Mouse (Mus musculus) midbrain, embryonic 15.5 days (tissue): ENCODE data around the gene Rgs11. TPM values are rescaled to one million over a fixed set of nuclear protein-coding genes. Genes with fewer than 3 reads are reported as not detected.

Experiments used
- ATAC-seq: fragments of 200-750 bp; cut with Nextera tagmentation; replicated peaks from 2 replicates; pipeline ENCODE4 v1.8.0; 2017; ENCODE audit warnings: moderate TSS enrichment
- H3K27ac ChIP-seq: fragments of 300-500 bp; sonication (generic); 2 replicates; pipeline ENCODE4 v1.5.1; 2015; ENCODE audit warnings: mild to moderate bottlenecking, inconsistent platforms
- H3K27me3 ChIP-seq: fragments of 300-500 bp; sonication (generic); replicated peaks from 2 replicates; pipeline ENCODE4 v1.6.1; 2015; ENCODE audit warnings: inconsistent platforms
- H3K36me3 ChIP-seq: fragments of 300-500 bp; sonication (generic); replicated peaks from 2 replicates; pipeline ENCODE4 v1.6.1; 2015; ENCODE audit warnings: inconsistent platforms
- H3K4me1 ChIP-seq: fragments of 300-500 bp; sonication (generic); 2 replicates; pipeline ENCODE4 v1.6.1; 2015; ENCODE audit warnings: inconsistent platforms
- H3K4me2 ChIP-seq: fragments of 300-500 bp; sonication (generic); 2 replicates; pipeline ENCODE4 v1.6.1; 2015; ENCODE audit warnings: inconsistent platforms, mild to moderate bottlenecking, moderate library complexity
- H3K4me3 ChIP-seq: fragments of 300-500 bp; sonication (generic); 2 replicates; pipeline ENCODE4 v1.5.1; 2015; ENCODE audit warnings: mild to moderate bottlenecking, inconsistent platforms
- H3K9ac ChIP-seq: fragments of 300-500 bp; sonication (generic); 2 replicates; pipeline ENCODE4 v1.6.1; 2015; ENCODE audit warnings: mild to moderate bottlenecking, inconsistent platforms
- H3K9me3 ChIP-seq: fragments of 300-500 bp; sonication (generic); 2 replicates; pipeline ENCODE4 v1.6.1; 2016; ENCODE audit warnings: inconsistent platforms
- WGBS: fragments of 180-500 bp; shearing (Covaris S2); methylation state at CpG from one replicate; pipeline ENCODE4 v1.1.7; 2015; ENCODE audit warnings: mixed read lengths; 5-methylcytosine and 5-hydroxymethylcytosine counted together
- polyA plus RNA-seq: library from polyadenylated mRNA; unstranded; fragments of >200 nt; fragmentation: Nextera tagmentation; extraction: Ambion mirVana; gene quantifications from 2 replicates; pipeline ENCODE4 v1.2.1, GENCODE M21; 2015

The Rgs11 gene
- polyA plus RNA-seq, 1 experiment from 2014 or later = 7.6 TPM

- no peak for ATAC-seq
- 0 out of 2 replicates have a peak overlapping the region, but pooled peaks have one; percentile 12 for H3K27ac ChIP-seq
- H3K9ac ChIP-seq = no peak overlapping the region
Measured at GRCm38 (mm10) chr17:26235077-26235815, 32.5 kb downstream of the Rgs11 start.

GRCm38 (mm10) chr17:26237667-26238066, 34.9 kb downstream of the Rgs11 start:
- peaks cover 7% of the 10 kb centered on the region for H3K4me1 ChIP-seq
- no peak overlapping the region for H3K9ac ChIP-seq
- no peak for ATAC-seq
- H3K4me3 ChIP-seq = no peak overlapping the region
- no peaks in the 10 kb centered on the region for H3K9me3 ChIP-seq
- no peak overlapping the region for H3K27ac ChIP-seq
- no peaks in the 10 kb centered on the region for H3K27me3 ChIP-seq
- WGBS = 84% methylated on average over 10 of the region's 10 CpGs
- no peaks in the 10 kb centered on the region for H3K36me3 ChIP-seq
- H3K4me2 ChIP-seq = no peak overlapping the region

More at GRCm38 (mm10) chr17:26235077-26235815, 32.5 kb downstream of the Rgs11 start:
- no peaks in the 10 kb centered on the region for H3K9me3 ChIP-seq
- no peak overlapping the region for H3K4me3 ChIP-seq
- H3K27me3 ChIP-seq = no peaks in the 10 kb centered on the region
- peaks cover 5% of the 10 kb centered on the region; the same call in 1 of the 2 replicates for H3K4me1 ChIP-seq
- WGBS = 62% methylated on average over 13 of the region's 13 CpGs
- no peak overlapping the region for H3K4me2 ChIP-seq
- H3K36me3 ChIP-seq = no peaks in the 10 kb centered on the region

GRCm38 (mm10) chr17:26239551-26239950, 36.8 kb downstream of the Rgs11 start:
- no peak for ATAC-seq
- Histone ChIP-seq H3K9me3 (no peaks in the 10 kb centered on the region), H3K4me2 (no peak overlapping the region), H3K4me3 (no peak overlapping the region), H3K36me3 (no peaks in the 10 kb centered on the region), H3K27ac (no peak overlapping the region), H3K9ac (no peak overlapping the region), H3K27me3 (no peaks in the 10 kb centered on the region), H3K4me1 (peaks cover 14% of the 10 kb centered on the region)
- 62% methylated on average over 2 of the region's 2 CpGs for WGBS

GRCm38 (mm10) chr17:26240120-26240790, 37.5 kb downstream of the Rgs11 start:
- no peak for ATAC-seq
- H3K27ac ChIP-seq = no peak overlapping the region
- 83% methylated on average over 6 of the region's 6 CpGs for WGBS

GRCm38 (mm10) chr17:26240990-26241389, 38.2 kb downstream of the Rgs11 start:
- Histone ChIP-seq H3K36me3 (no peaks in the 10 kb centered on the region), H3K4me2 (no peak overlapping the region), H3K4me1 (peaks cover 11% of the 10 kb centered on the region), H3K9me3 (no peaks in the 10 kb centered on the region), H3K4me3 (no peak overlapping the region), H3K9ac (no peak overlapping the region), H3K27ac (no peak overlapping the region), H3K27me3 (no peaks in the 10 kb centered on the region)
- no peak for ATAC-seq
- 82% methylated on average over 6 of the region's 6 CpGs for WGBS

More at GRCm38 (mm10) chr17:26240120-26240790, 37.5 kb downstream of the Rgs11 start:
- Histone ChIP-seq H3K4me3 (no peak overlapping the region), H3K36me3 (no peaks in the 10 kb centered on the region), H3K27me3 (no peaks in the 10 kb centered on the region), H3K9me3 (no peaks in the 10 kb centered on the region), H3K4me1 (peaks cover 16% of the 10 kb centered on the region), H3K4me2 (no peak overlapping the region), H3K9ac (no peak overlapping the region)

GRCm38 (mm10) chr17:26243471-26244100, 40.8 kb downstream of the Rgs11 start:
- WGBS = under 1% methylated on average over 32 of the region's 32 CpGs
- H3K27ac ChIP-seq = peak overlapping the region; percentile 83
- H3K4me1 ChIP-seq = peaks cover 11% of the 10 kb centered on the region
- peak overlapping the region; percentile 75 for H3K9ac ChIP-seq
- H3K9me3 ChIP-seq = no peaks in the 10 kb centered on the region
- H3K4me2 ChIP-seq = peak overlapping the region; percentile 77
- peak; percentile 87 for ATAC-seq
- H3K4me3 ChIP-seq = peak overlapping the region; percentile 77
- no peaks in the 10 kb centered on the region for H3K27me3 ChIP-seq
- H3K36me3 ChIP-seq = no peaks in the 10 kb centered on the region

DNA sequence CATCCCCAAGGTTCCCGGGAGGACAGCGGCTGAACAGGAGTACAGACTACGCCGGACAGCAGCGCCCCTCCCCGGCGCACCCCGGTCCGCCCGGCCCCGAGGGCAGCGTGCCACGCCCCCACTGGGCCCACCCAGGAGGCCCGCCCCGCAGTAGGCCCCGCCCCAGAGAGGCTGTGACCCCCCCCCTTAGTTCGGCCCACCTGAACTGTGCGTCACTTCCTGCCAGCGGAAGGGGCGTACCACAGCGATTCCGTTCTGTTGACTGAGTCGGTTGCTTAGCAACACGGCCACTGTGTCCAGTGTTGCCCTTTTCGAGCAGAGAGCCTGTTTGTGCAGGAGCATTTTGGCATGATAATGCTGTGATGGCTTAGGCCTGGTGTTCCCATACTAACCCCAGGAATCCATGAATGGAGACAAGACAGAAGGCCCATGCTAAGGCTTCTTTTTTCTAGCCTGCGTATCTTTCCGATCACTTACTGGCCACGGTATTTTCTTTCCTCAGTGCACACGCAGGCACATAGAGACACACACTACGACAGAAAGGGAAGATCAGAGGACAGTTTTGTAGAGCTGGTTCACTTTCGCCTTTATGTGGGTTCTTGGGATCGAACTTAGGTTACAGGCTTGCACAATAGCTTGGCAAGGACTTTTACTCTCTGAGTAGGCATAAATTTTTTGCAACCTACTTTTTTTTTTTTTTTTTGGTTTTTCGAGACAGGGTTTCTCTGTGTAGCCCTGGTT, 41.5 kb downstream of the Rgs11 start, which contains the start of gene Fam234a:
Gene Fam234a (minus strand): TSS at position 142 of the 741 bp plus-strand sequence.
- no peaks in the 10 kb centered on the region for H3K27me3 ChIP-seq
- H3K9ac ChIP-seq = peak within 1 kb of the TSS; percentile 75
- no peaks in the 10 kb centered on the region for H3K36me3 ChIP-seq
- 10% methylated on average over 23 of the region's 33 CpGs for WGBS
- peak within 1 kb of the TSS; percentile 83 for H3K27ac ChIP-seq
- H3K4me3 ChIP-seq = peak within 1 kb of the TSS; percentile 77
- no peaks in the 10 kb centered on the region for H3K9me3 ChIP-seq
- peak within 1 kb of the TSS; percentile 77 for H3K4me2 ChIP-seq
- ATAC-seq = peak; percentile 98
- H3K4me1 ChIP-seq = peaks cover 11% of the 10 kb centered on the region

GRCm38 (mm10) chr17:26251886-26252538, 49.3 kb downstream of the Rgs11 start:
- Histone ChIP-seq H3K4me2 (peak overlapping the region; percentile 76), H3K27ac (peak overlapping the region; percentile 99), H3K27me3 (no peaks in the 10 kb centered on the region), H3K9ac (no peak overlapping the region; the same call in 1 of the 2 replicates), H3K9me3 (no peaks in the 10 kb centered on the region), H3K4me1 (peaks cover 11% of the 10 kb centered on the region), H3K36me3 (peaks cover 4% of the 10 kb centered on the region), H3K4me3 (peak overlapping the region; percentile 99)
- 49% methylated on average over 4 of the region's 4 CpGs for WGBS
- no peak for ATAC-seq

GRCm38 (mm10) chr17:26252539-26253251, 49.9 kb downstream of the Rgs11 start, which contains the start of gene Luc7l:
Gene Luc7l (plus strand): TSS chr17:26252896.
- peaks cover 10% of the 10 kb centered on the region for H3K36me3 ChIP-seq
- H3K27me3 ChIP-seq = no peaks in the 10 kb centered on the region
- H3K9me3 ChIP-seq = no peaks in the 10 kb centered on the region
- peak within 1 kb of the TSS; percentile 99 for H3K27ac ChIP-seq
- under 1% methylated on average over 43 of the region's 43 CpGs for WGBS
- H3K4me2 ChIP-seq = peak within 1 kb of the TSS; percentile 76
- peak within 1 kb of the TSS; percentile 99 for H3K9ac ChIP-seq
- H3K4me1 ChIP-seq = peaks cover 11% of the 10 kb centered on the region
- peak within 1 kb of the TSS; percentile 99 for H3K4me3 ChIP-seq
- peak; percentile 96 for ATAC-seq

DNA sequence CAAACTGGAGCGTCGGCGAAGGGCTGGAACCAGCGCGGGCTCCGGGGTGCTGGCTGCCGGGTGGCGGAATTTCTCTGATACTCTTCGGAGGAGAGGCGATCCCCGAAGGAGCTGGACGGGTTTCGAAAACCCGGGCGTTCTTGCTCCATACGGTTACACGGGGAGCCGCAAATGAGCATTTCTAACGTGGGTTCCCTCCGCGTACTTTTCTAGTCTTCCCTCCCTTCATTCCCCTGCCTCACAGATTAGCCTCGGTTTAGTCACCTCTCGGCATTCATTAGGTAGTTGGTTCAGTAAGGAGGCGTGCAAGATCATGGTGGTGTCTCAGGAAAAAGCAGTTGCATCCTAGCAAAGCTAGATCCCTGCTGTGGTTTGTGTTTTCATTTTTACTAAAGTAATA, 50.6 kb downstream of the Rgs11 start:
- peak overlapping the region; percentile 99 for H3K9ac ChIP-seq
- H3K27me3 ChIP-seq = no peaks in the 10 kb centered on the region
- H3K4me3 ChIP-seq = peak overlapping the region; percentile 99
- peaks cover 11% of the 10 kb centered on the region for H3K4me1 ChIP-seq
- H3K36me3 ChIP-seq = peaks cover 17% of the 10 kb centered on the region
- peak overlapping the region; percentile 99 for H3K27ac ChIP-seq
- peak overlapping the region; percentile 76 for H3K4me2 ChIP-seq
- WGBS = under 1% methylated on average over 24 of the region's 24 CpGs
- no peaks in the 10 kb centered on the region for H3K9me3 ChIP-seq
- 0 out of 2 replicates have a peak, but pooled peaks have one; percentile 30 for ATAC-seq

DNA sequence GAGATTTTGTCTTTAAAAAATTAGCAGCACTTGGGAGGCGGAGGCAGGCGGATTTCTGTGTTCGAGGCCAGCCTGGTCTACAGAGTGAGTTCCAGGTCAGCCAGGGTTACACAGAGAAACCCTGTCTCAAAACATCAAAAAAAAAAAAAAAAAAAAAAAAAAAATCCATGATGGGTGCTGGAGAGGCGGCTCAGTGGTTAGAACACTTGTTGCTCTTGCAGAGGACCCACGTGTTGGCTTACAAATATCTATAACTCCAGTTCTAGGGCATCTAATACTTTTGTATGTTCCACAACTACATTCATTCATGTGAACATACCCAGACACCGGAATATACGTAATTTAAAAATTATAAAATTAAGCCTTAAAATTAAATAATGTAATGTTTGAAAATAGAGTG, 52.6 kb downstream of the Rgs11 start:
- 96% methylated on average over 7 of the region's 7 CpGs for WGBS
- Histone ChIP-seq H3K27me3 (no peaks in the 10 kb centered on the region), H3K9me3 (no peaks in the 10 kb centered on the region), H3K36me3 (peaks cover 30% of the 10 kb centered on the region), H3K27ac (no peak overlapping the region), H3K9ac (no peak overlapping the region), H3K4me3 (no peak overlapping the region), H3K4me2 (no peak overlapping the region), H3K4me1 (peaks cover 11% of the 10 kb centered on the region)
- ATAC-seq = no peak
